Mouse (Mus musculus): ENCODE results near the gene Pcsk6. TPM values are rescaled to one million over a fixed set of nuclear protein-coding genes. Genes with fewer than 3 reads are reported as not detected.
"Not testable (repeated sequence)": the region's sequence is repeated elsewhere in the genome, so short reads cannot be mapped to it uniquely, and the experiment has no call there.

Pcsk6 gene
- polyA plus RNA-seq, 1 experiment = 0.04 TPM

GRCm38 (mm10) chr7:66046921-66047918 is 185.7 kb downstream of the Pcsk6 start:
- no peak overlapping the region for H3K4me2 ChIP-seq (ENCODE audit: low read depth)
- no peak for TF ChIP-seq REST (IDR thresholded peaks at IDR 0.05; ENCODE audit: insufficient read depth, insufficient read length)
- no peak for TF ChIP-seq MYOD1 (IDR thresholded peaks at IDR 0.05; ENCODE audit: control insufficient read depth in 1 of 3, insufficient read length in 2 of 3, low read depth in 2 of 3)
- TF ChIP-seq TCF3 (IDR thresholded peaks at IDR 0.05; ENCODE audit: insufficient read length, low read depth) = no peak
- no peak for TF ChIP-seq TCF12 (IDR thresholded peaks at IDR 0.05; ENCODE audit: insufficient read depth, poor library complexity, severe bottlenecking)
- no peak for TF ChIP-seq SRF (IDR thresholded peaks at IDR 0.05; ENCODE audit: control insufficient read depth, insufficient read length, low read depth)
- no peak for TF ChIP-seq MAX (IDR thresholded peaks at IDR 0.05; ENCODE audit: low read depth)
- no peaks in the 10 kb centered on the region for H3K79me2 ChIP-seq (ENCODE audit: control insufficient read depth, insufficient read depth)
- no peak overlapping the region for H3K4me3 ChIP-seq
- peaks cover 65% of the 10 kb centered on the region for H3K27me3 ChIP-seq (ENCODE audit: control insufficient read depth, insufficient read depth, insufficient read length)
- no peaks in the 10 kb centered on the region for H3K36me3 ChIP-seq (ENCODE audit: control insufficient read depth, insufficient read depth)
- no peak overlapping the region for H3ac ChIP-seq (ENCODE audit: control insufficient read depth, insufficient read length)

DNA sequence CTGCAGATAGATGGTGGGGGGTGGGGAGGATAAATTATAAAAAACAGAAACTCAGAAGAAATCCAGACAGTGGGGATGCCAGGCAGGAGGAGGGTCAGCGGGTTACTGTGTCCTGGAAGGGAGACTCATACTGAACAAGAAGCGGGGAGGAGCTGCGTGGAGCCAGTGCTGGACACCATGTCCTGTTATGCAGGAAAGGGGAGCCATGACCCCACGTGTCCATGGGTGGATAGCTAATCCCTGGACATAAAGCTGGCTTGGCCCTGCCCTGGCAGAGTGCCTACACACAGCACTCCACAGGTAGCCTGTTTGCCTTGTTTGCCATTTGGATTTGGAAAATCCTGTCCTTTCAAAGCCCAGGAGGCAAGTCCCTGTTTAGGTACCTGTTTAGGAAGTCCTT is 186.4 kb downstream of the Pcsk6 start:
- H3ac ChIP-seq (ENCODE audit: control insufficient read depth, insufficient read length) = no peak overlapping the region
- peaks cover 65% of the 10 kb centered on the region for H3K27me3 ChIP-seq (ENCODE audit: control insufficient read depth, insufficient read depth, insufficient read length)
- no peaks in the 10 kb centered on the region for H3K36me3 ChIP-seq (ENCODE audit: control insufficient read depth, insufficient read depth)
- H3K4me3 ChIP-seq = no peak overlapping the region
- H3K79me2 ChIP-seq (ENCODE audit: control insufficient read depth, insufficient read depth) = no peaks in the 10 kb centered on the region
- TF ChIP-seq POLR2AphosphoS2 (IDR thresholded peaks at IDR 0.05; ENCODE audit: insufficient read length, low read depth) (no peak), POLR2A (IDR thresholded peaks at IDR 0.05; ENCODE audit: insufficient read length, low read depth) (no peak), E2F4 (IDR thresholded peaks at IDR 0.05; ENCODE audit: insufficient read depth) (no peak), MYOG (IDR thresholded peaks at IDR 0.05; ENCODE audit: control insufficient read depth in 1 of 3, insufficient read depth in 1 of 3, insufficient read length in 2 of 3, low read depth in 2 of 3) (no peak), TCF12 (IDR thresholded peaks at IDR 0.05; ENCODE audit: insufficient read depth, poor library complexity, severe bottlenecking) (no peak), TCF3 (IDR thresholded peaks at IDR 0.05; ENCODE audit: insufficient read length, low read depth) (no peak), USF1 (IDR thresholded peaks at IDR 0.05; ENCODE audit: low read depth) (no peak), MYOD1 (IDR thresholded peaks at IDR 0.05; ENCODE audit: control insufficient read depth in 1 of 3, insufficient read length in 2 of 3, low read depth in 2 of 3) (no peak), SRF (IDR thresholded peaks at IDR 0.05; ENCODE audit: control insufficient read depth, insufficient read length, low read depth) (no peak), MAX (IDR thresholded peaks at IDR 0.05; ENCODE audit: low read depth) (no peak), REST (IDR thresholded peaks at IDR 0.05; ENCODE audit: insufficient read depth, insufficient read length) (no peak), CEBPB (IDR thresholded peaks at IDR 0.05; ENCODE audit: insufficient read depth, poor library complexity, severe bottlenecking) (no peak)
- H3K4me2 ChIP-seq (ENCODE audit: low read depth) = no peak overlapping the region

DNA sequence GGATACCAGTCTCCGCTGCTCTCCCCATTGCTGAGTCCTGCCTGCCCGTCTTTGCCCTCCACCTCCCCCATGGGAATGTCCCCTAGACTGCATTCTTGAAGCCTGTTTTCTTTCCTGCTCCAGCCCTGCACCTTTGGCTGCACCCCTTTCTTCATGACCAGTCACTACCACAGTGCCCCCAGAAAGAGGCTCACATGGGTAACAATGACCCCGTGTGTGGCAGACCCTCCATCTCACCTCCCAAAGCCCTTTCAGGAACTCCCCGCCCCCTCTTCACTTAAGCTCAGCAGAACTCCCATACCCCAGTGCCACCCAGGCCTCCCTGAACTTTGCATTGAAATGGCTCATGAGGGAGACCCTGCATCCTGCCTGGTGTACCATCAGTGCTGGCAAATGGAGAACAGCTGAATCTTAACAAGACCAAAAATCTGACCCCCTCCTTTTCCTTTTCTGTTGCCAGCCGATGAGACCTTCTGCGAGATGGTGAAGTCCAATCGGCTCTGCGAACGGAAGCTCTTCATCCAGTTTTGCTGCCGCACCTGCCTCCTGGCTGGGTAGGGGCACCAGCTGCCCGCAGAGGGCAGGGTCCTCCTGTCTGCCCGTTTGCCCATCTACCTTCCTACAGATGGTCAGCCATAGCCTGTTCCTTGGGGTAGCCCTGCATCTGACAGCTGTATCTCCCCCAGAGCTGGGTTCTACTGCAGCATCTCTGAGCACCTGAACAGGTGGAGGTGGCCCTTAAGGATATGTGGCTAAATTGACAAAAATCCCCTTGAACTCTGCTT is 187.1 kb downstream of the Pcsk6 start:
- H3K27me3 ChIP-seq (ENCODE audit: control insufficient read depth, insufficient read depth, insufficient read length) = peaks cover 65% of the 10 kb centered on the region
- no peaks in the 10 kb centered on the region for H3K36me3 ChIP-seq (ENCODE audit: control insufficient read depth, insufficient read depth)
- no peak overlapping the region for H3K4me3 ChIP-seq
- TF ChIP-seq USF1 (IDR thresholded peaks at IDR 0.05; ENCODE audit: low read depth) = no peak
- TF ChIP-seq MYOG (IDR thresholded peaks at IDR 0.05; ENCODE audit: control insufficient read depth in 1 of 3, insufficient read depth in 1 of 3, insufficient read length in 2 of 3, low read depth in 2 of 3) = no peak
- TF ChIP-seq POLR2A (IDR thresholded peaks at IDR 0.05; ENCODE audit: insufficient read length, low read depth) = no peak
- no peak for TF ChIP-seq TCF3 (IDR thresholded peaks at IDR 0.05; ENCODE audit: insufficient read length, low read depth)
- no peak for TF ChIP-seq SRF (IDR thresholded peaks at IDR 0.05; ENCODE audit: control insufficient read depth, insufficient read length, low read depth)
- no peak overlapping the region for H3ac ChIP-seq (ENCODE audit: control insufficient read depth, insufficient read length)
- no peaks in the 10 kb centered on the region for H3K79me2 ChIP-seq (ENCODE audit: control insufficient read depth, insufficient read depth)
- H3K4me2 ChIP-seq (ENCODE audit: low read depth) = no peak overlapping the region

GRCm38 (mm10) chr7:66053946-66054483 is 192.5 kb downstream of the Pcsk6 start:
- Histone ChIP-seq H3ac (ENCODE audit: control insufficient read depth, insufficient read length) (no peak overlapping the region), H3K79me2 (ENCODE audit: control insufficient read depth, insufficient read depth) (no peaks in the 10 kb centered on the region), H3K4me2 (ENCODE audit: low read depth) (no peak overlapping the region), H3K4me3 (no peak overlapping the region), H3K36me3 (ENCODE audit: control insufficient read depth, insufficient read depth) (no peaks in the 10 kb centered on the region), H3K27me3 (ENCODE audit: control insufficient read depth, insufficient read depth, insufficient read length) (peaks cover 15% of the 10 kb centered on the region)
- no peak for TF ChIP-seq MYOG (IDR thresholded peaks at IDR 0.05; ENCODE audit: control insufficient read depth in 1 of 3, insufficient read depth in 1 of 3, insufficient read length in 2 of 3, low read depth in 2 of 3)
- no peak for TF ChIP-seq POLR2A (IDR thresholded peaks at IDR 0.05; ENCODE audit: insufficient read length, low read depth)
- TF ChIP-seq TCF3 (IDR thresholded peaks at IDR 0.05; ENCODE audit: insufficient read length, low read depth) = no peak
- no peak for TF ChIP-seq POLR2AphosphoS2 (IDR thresholded peaks at IDR 0.05; ENCODE audit: insufficient read length, low read depth)
- no peak for TF ChIP-seq MYOD1 (IDR thresholded peaks at IDR 0.05; ENCODE audit: control insufficient read depth in 1 of 3, insufficient read length in 2 of 3, low read depth in 2 of 3)

DNA sequence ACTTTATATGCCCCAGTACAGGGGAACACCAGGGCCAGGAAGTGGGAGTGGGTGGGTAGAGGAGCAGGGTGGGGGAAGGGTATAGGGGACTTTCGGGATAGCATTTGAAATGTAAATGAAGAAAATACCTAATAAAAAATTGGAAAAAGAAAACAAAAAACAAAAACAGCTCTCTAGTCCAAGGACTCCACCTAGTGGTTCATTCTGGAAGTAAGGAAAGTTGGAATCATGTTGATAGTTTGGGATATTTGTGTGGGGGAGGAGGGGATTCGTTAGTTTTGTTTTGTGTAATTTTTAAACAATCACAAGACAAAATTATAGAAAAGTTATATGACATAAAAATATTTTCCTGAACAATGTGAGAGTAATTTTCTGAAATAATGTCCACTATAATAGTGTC is 193.8 kb downstream of the Pcsk6 start:
- not testable (repeated sequence) for H3K36me3 ChIP-seq (ENCODE audit: control insufficient read depth, insufficient read depth); H3K27me3 ChIP-seq (ENCODE audit: control insufficient read depth, insufficient read depth, insufficient read length); H3K79me2 ChIP-seq (ENCODE audit: control insufficient read depth, insufficient read depth); H3K4me2 ChIP-seq (ENCODE audit: low read depth); H3K4me3 ChIP-seq; H3ac ChIP-seq (ENCODE audit: control insufficient read depth, insufficient read length)

Data from myocyte (in vitro differentiated cells).